Mouse (Mus musculus): ENCODE measurements at regions not wholly inside any gene's neighbourhood (a gene's known extent, or its start where the extent isn't known, plus 50 kb on each side); places are given as distances from the start of the nearest gene placed in this dataset.

GRCm38 (mm10) chr11:24255201-24256060, 177.6 kb downstream of the Bcl11a start:
- H3K36me3 ChIP-seq = no peaks in the 10 kb centered on the region

DNA sequence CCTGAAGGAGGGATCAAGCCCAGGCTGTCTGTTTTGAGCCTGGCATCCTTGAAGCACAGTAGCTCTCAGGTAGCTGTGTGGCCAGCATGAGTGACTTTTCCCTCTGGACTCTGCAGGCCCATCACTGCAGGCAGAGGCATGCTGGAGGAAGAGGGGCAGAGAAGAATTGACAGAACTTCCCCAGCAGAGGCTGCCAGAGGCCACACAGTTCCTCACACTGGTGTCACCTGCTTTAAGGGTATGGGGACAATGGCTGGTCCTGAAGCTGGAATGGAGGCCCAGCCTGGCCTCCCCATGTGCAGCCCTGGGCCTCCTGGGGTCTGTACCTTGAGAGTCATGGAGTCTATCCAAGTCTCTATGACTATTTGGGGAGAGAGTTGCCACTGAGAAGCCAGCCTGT, 179.9 kb downstream of the Bcl11a start:
- Histone ChIP-seq H3K9ac (no peak overlapping the region), H3K4me1 (0 out of 2 replicates have a peak, but pooled peaks cover 4% of the 10 kb centered on the region), H3K4me3 (replicated peaks) (no peak overlapping the region), H3K36me3 (no peaks in the 10 kb centered on the region), H3K4me2 (no peak overlapping the region), H3K27ac (no peak overlapping the region), H3K27me3 (0 out of 2 replicates have a peak, but pooled peaks cover 3% of the 10 kb centered on the region), H3K9me3 (replicated peaks) (no peaks in the 10 kb centered on the region)
- no peak for ATAC-seq (replicated peaks; ENCODE audit: low FRiP score)

More at GRCm38 (mm10) chr11:24255201-24256060, 177.6 kb downstream of the Bcl11a start:
- Histone ChIP-seq H3K4me2 (no peak overlapping the region), H3K9me3 (replicated peaks) (no peaks in the 10 kb centered on the region), H3K4me3 (replicated peaks) (no peak overlapping the region), H3K4me1 (0 out of 2 replicates have a peak, but pooled peaks cover 4% of the 10 kb centered on the region), H3K9ac (no peak overlapping the region), H3K27ac (no peak overlapping the region), H3K27me3 (0 out of 2 replicates have a peak, but pooled peaks cover 3% of the 10 kb centered on the region)
- WGBS = 75% methylated on average over 22 of the region's 22 CpGs
- ATAC-seq (replicated peaks; ENCODE audit: low FRiP score) = no peak

- Histone ChIP-seq H3K27ac (no peak overlapping the region), H3K9me3 (replicated peaks) (no peaks in the 10 kb centered on the region), H3K4me2 (no peak overlapping the region), H3K4me1 (0 out of 2 replicates have a peak, but pooled peaks cover 4% of the 10 kb centered on the region), H3K9ac (no peak overlapping the region), H3K36me3 (no peaks in the 10 kb centered on the region), H3K27me3 (0 out of 2 replicates have a peak, but pooled peaks cover 3% of the 10 kb centered on the region), H3K4me3 (replicated peaks) (no peak overlapping the region)
- no peak for ATAC-seq (replicated peaks; ENCODE audit: low FRiP score)
- 64% methylated on average over 6 of the region's 6 CpGs for WGBS
Measured at GRCm38 (mm10) chr11:24258340-24258739, 180.5 kb downstream of the Bcl11a start.

GRCm38 (mm10) chr11:24259668-24260067, 181.8 kb downstream of the Bcl11a start:
- H3K4me3 ChIP-seq (replicated peaks) = no peak overlapping the region
- WGBS = 37% methylated on average over 2 of the region's 2 CpGs

DNA sequence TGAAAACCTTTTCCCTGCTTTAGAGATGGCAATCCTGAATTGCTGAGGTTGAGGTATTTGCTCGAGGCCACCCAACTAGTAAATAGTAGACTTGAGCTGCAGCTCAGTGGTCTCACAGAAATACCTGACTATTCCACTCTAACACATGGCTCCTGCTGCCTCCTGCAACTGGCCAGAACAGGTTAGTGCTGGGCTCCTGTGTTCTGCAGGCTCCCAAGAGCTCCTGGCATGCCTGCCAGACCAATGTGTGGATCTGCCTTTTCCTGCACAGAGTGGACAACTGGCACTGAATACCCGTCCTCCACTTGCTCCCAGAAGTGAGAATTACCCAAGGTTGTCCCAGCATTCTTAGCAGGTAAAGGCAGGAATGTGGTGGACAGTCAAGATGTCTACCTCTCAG, 191.2 kb downstream of the Bcl11a start:
- H3K9me3 ChIP-seq (replicated peaks) = no peaks in the 10 kb centered on the region
- H3K9ac ChIP-seq = no peak overlapping the region
- H3K27ac ChIP-seq = no peak overlapping the region
- H3K4me1 ChIP-seq = no peaks in the 10 kb centered on the region
- peak; percentile 49; the same call in 1 of the 2 replicates for ATAC-seq (replicated peaks; ENCODE audit: low FRiP score)
- no peak overlapping the region for H3K4me2 ChIP-seq
- H3K27me3 ChIP-seq = peaks cover 4% of the 10 kb centered on the region; the same call in 1 of the 2 replicates
- no peaks in the 10 kb centered on the region for H3K36me3 ChIP-seq
- 55% methylated on average over 2 of the region's 2 CpGs for WGBS
- no peak overlapping the region for H3K4me3 ChIP-seq (replicated peaks)

More at GRCm38 (mm10) chr11:24259668-24260067, 181.8 kb downstream of the Bcl11a start:
- Histone ChIP-seq H3K9me3 (replicated peaks) (no peaks in the 10 kb centered on the region), H3K9ac (no peak overlapping the region), H3K27me3 (0 out of 2 replicates have a peak, but pooled peaks cover 3% of the 10 kb centered on the region), H3K4me2 (no peak overlapping the region), H3K27ac (no peak overlapping the region), H3K36me3 (no peaks in the 10 kb centered on the region), H3K4me1 (0 out of 2 replicates have a peak, but pooled peaks cover 4% of the 10 kb centered on the region)
- ATAC-seq (replicated peaks; ENCODE audit: low FRiP score) = no peak

- Histone ChIP-seq H3K4me3 (replicated peaks) (no peak overlapping the region), H3K4me1 (peaks cover 8% of the 10 kb centered on the region; the same call in 1 of the 2 replicates), H3K9me3 (replicated peaks) (no peaks in the 10 kb centered on the region), H3K27ac (no peak overlapping the region), H3K36me3 (no peaks in the 10 kb centered on the region), H3K9ac (no peak overlapping the region), H3K4me2 (no peak overlapping the region), H3K27me3 (peaks cover 58% of the 10 kb centered on the region)
- ATAC-seq (replicated peaks; ENCODE audit: low FRiP score) = no peak
- 76% methylated on average over 5 of the region's 5 CpGs for WGBS
Measured at GRCm38 (mm10) chr11:24281628-24282027, 203.8 kb downstream of the Bcl11a start.

DNA sequence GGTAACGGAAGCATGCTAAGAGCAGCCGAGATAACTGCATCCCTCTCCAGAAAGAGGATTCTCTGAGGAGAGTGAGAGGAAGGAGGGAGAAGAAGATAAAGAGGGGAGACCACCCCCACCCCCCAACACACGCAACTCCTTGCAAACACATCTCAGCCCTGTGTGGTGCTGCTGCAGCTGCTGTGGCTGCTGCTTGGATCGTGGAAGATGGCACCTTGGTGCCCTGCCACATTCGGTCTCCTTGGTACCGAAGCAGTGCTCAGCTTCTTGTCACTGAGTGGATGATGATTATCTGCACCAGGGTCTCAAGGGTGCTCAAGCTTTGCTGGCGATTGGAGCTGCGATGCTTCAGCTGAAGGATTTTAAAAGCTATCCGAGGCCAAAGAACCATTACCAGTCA, 204.7 kb downstream of the Bcl11a start:
- WGBS = 38% methylated on average over 9 of the region's 9 CpGs
- Histone ChIP-seq H3K27ac (no peak overlapping the region), H3K4me2 (no peak overlapping the region), H3K9me3 (replicated peaks) (no peaks in the 10 kb centered on the region), H3K9ac (no peak overlapping the region), H3K4me1 (peaks cover 12% of the 10 kb centered on the region; the same call in 1 of the 2 replicates), H3K36me3 (no peaks in the 10 kb centered on the region), H3K4me3 (replicated peaks) (no peak overlapping the region), H3K27me3 (peaks cover 65% of the 10 kb centered on the region)
- ATAC-seq (replicated peaks; ENCODE audit: low FRiP score) = no peak

- H3K4me3 ChIP-seq (replicated peaks) = no peak overlapping the region
- peaks cover 12% of the 10 kb centered on the region; the same call in 1 of the 2 replicates for H3K4me1 ChIP-seq
- peak overlapping the region; percentile 35; the same call in 1 of the 2 replicates for H3K4me2 ChIP-seq
- no peak overlapping the region for H3K27ac ChIP-seq
- H3K36me3 ChIP-seq = no peaks in the 10 kb centered on the region
- no peaks in the 10 kb centered on the region for H3K9me3 ChIP-seq (replicated peaks)
- 23% methylated on average over 18 of the region's 18 CpGs for WGBS
- no peak overlapping the region for H3K9ac ChIP-seq
- peak; percentile 59; the same call in 1 of the 2 replicates for ATAC-seq (replicated peaks; ENCODE audit: low FRiP score)
- peaks cover 70% of the 10 kb centered on the region for H3K27me3 ChIP-seq
Measured at GRCm38 (mm10) chr11:24286129-24287108, 208.6 kb downstream of the Bcl11a start.

GRCm38 (mm10) chr11:24293209-24293608, 215.4 kb downstream of the Bcl11a start:
- Histone ChIP-seq H3K4me2 (no peak overlapping the region), H3K4me1 (peaks cover 19% of the 10 kb centered on the region), H3K36me3 (no peaks in the 10 kb centered on the region), H3K27ac (no peak overlapping the region), H3K9ac (no peak overlapping the region), H3K4me3 (replicated peaks) (no peak overlapping the region), H3K9me3 (replicated peaks) (no peaks in the 10 kb centered on the region), H3K27me3 (peaks cover 31% of the 10 kb centered on the region)
- WGBS = 60% methylated on average over 3 of the region's 3 CpGs
- no peak for ATAC-seq (replicated peaks; ENCODE audit: low FRiP score)

GRCm38 (mm10) chr11:24293860-24294531, 216.1 kb downstream of the Bcl11a start:
- Histone ChIP-seq H3K27me3 (peaks cover 34% of the 10 kb centered on the region), H3K36me3 (no peaks in the 10 kb centered on the region), H3K4me2 (no peak overlapping the region), H3K9ac (no peak overlapping the region), H3K9me3 (replicated peaks) (no peaks in the 10 kb centered on the region), H3K4me1 (peaks cover 19% of the 10 kb centered on the region), H3K27ac (no peak overlapping the region), H3K4me3 (replicated peaks) (no peak overlapping the region)
- WGBS = 76% methylated on average over 7 of the region's 7 CpGs
- ATAC-seq (replicated peaks; ENCODE audit: low FRiP score) = no peak

GRCm38 (mm10) chr11:24296893-24297624, 219.2 kb downstream of the Bcl11a start:
- Histone ChIP-seq H3K36me3 (no peaks in the 10 kb centered on the region), H3K4me3 (replicated peaks) (no peak overlapping the region), H3K9me3 (replicated peaks) (no peaks in the 10 kb centered on the region), H3K4me2 (no peak overlapping the region), H3K4me1 (peaks cover 19% of the 10 kb centered on the region), H3K27me3 (peaks cover 24% of the 10 kb centered on the region), H3K27ac (no peak overlapping the region), H3K9ac (no peak overlapping the region)
- 11% methylated on average over 12 of the region's 12 CpGs for WGBS
- peak; percentile 26; the same call in 1 of the 2 replicates for ATAC-seq (replicated peaks; ENCODE audit: low FRiP score)
